Mouse (Mus musculus) naive thymus-derived CD4-positive, alpha-beta T cell, adult 2 months (primary cell): ENCODE results near the gene Cd200r1.
"Not testable (repeated sequence)": the region's sequence is repeated elsewhere in the genome, so short reads cannot be mapped to it uniquely, and the experiment has no call there.

ENCODE experiments used
- DNase-seq: peaks from one replicate; pipeline ENCODE4 v3.0.0-alpha.2; 2011; ENCODE audit warnings: low read depth

Cd200r1 gene

DNA sequence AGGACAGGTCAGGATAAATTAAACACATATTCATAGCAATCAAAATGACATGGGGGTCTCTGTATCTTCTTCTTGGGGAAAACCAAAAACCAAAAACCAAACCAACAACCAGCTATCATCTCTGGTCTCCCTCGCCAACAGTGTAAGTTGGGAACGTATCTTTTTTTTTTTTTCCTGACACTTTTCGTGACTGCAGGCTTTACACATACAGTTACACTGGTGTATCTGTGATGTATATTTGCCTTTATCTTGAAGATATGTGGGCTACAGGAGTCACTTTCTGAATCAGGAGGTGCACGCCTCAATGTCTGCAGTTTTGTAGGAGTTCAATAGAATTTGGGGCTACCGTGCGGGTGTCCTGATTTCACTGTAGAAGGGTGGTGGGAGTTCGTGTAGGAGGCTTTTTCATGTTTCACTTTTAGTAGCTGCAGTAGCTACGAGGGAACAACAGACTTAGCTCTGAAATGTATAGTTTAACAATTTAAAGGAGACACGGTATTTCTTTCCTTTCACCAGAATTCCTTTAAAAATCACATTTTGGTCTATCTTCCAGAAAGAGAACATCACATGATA, 870 bp downstream of the Cd200r1 start:
- peak; percentile 54 for DNase-seq

DNA sequence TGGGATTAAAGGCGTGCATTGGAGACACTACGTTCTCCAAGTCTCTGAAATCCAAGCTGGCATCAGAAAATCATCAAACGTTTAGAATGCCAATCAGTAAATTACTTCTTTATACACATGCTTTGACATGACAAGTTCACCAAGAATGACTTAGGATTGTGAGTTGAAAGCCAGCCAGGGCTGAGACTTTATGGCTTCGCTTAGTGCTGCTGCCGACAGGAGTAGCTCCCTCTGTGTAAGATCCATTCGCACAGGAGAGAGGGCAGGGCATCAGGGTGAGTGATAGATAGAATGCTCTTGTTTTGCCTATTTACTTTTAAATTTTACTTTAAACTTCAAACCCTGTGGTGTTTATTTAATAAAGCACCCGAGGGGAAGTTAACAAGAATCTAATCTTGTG, 2.0 kb downstream of the Cd200r1 start:
- no peak for DNase-seq

DNA sequence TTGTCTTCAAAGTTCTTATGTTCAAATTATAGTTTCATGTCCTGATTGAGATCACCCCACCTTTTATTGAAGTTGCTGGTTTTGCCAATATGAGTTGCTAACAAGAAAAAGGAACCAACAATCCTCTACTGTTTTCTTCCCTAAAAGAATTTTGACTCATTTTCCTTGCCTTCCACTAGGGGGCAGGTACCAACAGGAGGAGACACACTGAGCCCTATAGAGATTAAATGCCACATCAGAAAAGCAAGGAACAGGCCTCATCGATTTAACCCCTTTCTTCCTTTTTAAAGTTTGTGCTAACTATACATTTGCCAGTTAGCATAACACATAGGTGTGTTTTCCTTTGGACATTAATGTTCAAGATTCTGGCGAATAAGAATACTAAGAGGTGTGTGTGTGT, 2.4 kb downstream of the Cd200r1 start:
- peak; percentile 76 for DNase-seq

DNA sequence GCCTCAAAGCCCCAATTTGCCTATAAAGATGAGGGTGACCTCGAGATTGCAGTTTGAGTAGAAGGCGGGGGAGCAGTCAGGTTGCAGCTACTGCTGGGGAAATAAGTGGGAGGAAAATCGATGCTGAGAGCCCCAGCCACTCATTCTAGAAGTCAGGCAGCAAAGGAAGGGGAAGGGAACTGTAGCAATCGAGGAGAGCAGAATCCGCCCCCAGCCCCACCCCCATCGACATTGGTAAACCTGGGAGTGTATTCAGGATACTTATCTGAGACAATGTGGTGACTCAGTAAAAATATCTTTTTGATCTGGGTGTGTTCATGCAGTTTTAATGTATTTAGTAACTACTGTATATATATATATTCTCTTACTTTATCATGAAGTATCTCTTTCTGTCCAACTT, 7.0 kb downstream of the Cd200r1 start:
- no peak for DNase-seq

DNA sequence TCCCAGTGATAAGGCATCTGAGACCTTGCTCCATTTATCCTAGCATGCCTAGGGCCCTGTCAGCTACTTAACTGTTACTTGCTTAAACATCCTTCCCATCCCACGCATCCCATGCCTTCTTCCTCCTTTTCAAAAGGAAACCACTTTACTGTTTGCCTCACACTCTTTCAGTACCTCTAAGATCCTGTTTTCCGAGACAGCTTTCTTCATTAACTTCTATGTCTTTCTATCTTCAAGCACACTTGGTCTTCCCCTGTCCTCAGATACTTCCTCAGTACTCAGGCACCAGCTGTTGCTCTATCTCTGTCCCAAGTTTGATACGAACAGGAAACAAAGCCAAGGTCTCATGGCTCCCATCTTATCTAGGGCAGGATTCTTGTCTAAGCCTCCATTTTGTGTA, 8.1 kb downstream of the Cd200r1 start:
- DNase-seq: no peak

DNA sequence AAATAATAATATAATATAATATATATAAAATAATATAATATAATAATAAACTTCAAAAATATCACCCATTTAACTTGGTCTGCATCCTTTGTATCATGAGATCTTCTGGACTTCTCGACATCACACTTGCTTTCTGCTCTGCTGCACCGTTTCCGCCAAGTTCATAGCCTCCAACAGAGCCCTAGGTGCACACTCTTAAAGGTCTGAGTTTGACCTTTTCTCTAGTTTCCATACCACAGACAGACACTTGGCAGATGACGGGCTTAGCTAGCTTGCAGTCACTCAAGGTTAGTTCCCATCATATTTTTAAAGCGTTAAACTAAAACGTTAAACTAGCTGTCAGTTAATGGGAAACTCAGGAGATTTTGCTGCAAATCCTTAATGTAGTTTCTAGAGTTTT, 8.7 kb downstream of the Cd200r1 start:
- no peak for DNase-seq

DNA sequence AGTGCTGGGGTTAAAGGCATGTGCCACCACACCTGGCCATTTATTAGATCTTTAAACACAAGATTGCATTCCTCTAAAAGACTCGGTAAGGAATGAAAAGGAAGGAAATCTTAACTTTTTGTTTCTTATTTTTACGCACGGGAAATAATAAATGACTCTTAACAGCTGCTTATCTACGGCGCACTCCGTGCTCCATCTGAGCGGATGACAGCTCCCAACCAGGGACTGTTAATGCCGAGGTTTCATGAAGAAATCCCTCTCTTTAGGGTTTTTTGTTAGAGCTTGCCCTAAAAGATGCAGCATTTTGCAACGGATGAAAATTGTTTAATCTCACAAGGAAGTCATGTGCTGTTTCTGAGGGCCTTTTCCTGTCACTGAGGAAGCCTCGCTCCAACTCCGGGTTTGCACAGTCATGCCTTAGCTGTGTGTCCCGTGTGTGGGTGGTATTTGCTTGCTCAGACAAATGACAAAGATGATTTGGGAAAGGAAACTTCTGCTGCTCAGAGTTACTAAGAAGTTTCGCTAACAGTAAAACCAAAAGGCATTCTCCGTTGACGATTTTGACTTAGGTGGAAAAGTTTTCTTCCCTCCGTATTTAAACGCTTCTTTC, 13.1 kb downstream of the Cd200r1 start:
- DNase-seq: peak; percentile 65

DNA sequence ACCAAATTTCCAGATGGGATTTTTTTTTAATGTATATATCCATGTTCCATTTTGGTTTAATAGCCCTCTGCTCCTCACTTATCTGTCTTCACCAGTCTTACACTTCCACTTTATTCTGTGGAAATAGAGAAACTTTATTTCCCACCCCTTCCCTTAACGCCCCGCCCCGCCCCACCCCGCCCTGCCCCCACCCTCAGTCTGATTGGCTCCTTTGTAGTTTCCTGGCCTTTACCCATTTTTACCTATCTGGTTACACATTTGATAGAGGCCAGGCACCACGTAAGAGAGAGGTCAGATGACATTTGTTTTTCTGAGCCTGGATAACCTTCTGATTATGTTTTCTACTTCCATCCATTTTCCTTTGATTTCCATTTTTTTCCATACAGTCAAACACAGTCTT, 14.0 kb downstream of the Cd200r1 start:
- no peak for DNase-seq

DNA sequence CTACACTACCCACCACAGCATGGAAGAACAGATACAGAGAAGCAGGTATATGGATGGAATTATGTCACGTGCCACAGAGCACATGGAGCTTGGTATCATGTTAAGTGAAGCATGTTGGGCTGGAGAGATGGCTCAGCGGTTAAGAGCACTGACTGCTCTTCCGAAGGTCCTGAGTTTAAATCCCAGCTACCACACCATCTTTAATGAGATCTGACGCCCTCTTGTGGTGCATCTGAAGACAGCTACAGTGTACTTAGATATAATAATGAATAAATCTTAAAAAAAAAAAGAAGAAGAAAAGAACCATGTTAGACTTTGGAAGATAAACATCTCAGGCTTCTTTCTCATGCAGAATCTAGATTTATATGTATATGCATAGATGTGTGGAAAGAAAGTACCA, 15.2 kb downstream of the Cd200r1 start:
- DNase-seq: no peak

DNA sequence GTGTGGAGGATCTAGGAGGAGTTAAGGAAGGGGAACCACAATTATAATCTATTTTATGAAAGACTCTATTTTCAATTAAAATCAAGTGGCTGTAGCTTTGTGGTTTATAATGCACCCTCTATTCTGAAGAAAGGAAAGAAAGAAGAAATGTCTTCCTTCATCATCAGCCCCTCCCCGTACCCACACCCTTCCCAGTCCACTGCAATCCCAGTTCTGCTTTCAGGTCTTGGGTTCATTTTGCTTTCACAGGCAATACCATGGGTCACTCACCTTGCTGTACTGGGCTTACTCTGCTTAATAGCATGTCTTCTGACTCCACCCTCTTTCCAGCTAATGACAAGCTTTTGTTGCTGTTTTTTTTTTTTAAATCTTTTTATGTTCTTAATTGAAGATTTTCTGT, 21.4 kb downstream of the Cd200r1 start:
- no peak for DNase-seq

DNA sequence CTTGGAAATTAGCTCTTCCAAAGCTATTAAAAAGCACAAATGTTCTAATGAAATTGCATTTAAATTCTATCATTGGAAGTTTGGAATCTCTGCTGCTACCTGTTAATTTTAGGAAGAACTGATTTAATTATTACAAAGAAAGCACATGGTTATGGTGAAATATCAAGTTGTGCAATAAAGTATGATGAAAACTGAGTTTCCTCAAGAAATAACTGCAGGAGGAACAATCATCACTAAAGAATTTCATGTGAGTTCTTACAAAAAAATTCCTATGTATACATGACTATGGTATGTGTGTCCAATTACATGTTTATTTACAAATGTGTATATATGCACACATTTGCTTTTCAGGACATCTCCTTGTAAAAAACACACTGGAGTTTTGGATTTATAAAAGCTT, 28.9 kb downstream of the Cd200r1 start:
- no peak for DNase-seq

DNA sequence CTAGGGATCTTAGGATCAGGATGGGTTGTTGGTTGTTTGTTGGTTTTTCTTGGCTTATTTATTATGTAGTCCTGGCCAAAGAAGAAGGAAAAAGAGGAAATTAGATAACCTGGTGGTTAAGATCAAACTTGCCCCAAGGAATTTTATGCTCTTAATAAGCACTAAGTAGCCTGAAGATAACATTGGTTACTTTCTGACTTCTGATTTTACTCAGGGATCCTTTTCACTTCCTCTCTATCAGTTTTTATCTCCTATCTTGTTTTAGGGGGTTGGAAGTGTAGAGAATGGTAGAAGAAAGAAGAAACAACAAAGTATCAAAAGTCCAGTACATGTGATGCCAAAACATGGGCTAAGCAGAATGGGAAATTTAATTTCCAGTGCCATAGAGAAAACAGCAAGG, 40.4 kb downstream of the Cd200r1 start:
- no peak for DNase-seq

DNA sequence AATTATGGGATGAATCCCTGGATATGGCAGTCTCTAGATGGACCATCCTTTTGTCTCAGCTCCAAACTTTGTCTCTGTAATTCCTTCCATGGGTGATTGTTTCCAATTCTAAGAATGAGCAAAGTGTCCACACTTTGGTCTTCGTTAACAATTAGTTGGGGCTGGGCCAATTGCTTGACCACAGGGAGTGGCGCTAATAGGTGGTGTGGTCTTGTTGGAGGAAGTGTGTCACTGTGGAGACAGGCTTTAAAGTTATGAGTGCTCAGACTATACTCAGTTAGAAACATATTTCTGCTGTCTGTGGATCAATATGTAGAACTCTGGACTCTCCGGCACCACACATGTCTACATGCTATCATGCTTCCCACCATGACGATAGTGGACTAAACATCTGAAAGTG, 44.7 kb downstream of the Cd200r1 start:
- not testable (repeated sequence) for DNase-seq

DNA sequence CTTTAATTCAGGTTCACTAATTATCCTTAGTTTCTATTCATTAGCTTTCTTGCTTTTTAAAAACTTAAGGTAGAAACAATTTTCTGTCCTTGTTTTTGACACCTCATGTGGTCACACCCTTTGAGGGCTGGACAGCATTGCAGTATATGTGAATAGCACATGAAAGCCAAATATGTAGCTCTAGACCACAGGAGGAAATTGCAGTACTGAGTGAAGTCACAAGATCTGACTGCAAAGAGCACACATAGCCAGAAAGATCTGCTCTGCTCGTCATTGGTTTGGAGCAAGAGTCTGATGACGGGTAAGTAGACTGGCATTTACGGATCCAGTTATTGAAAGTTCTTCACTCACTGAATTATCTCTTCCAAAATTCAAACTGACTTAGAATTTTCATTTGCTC, 46.0 kb downstream of the Cd200r1 start, which contains the start of gene Cd200r4:
TSS of gene Cd200r4 (plus strand) at position 190 of the 400 bp plus-strand sequence.
- DNase-seq: peak; percentile 46

DNA sequence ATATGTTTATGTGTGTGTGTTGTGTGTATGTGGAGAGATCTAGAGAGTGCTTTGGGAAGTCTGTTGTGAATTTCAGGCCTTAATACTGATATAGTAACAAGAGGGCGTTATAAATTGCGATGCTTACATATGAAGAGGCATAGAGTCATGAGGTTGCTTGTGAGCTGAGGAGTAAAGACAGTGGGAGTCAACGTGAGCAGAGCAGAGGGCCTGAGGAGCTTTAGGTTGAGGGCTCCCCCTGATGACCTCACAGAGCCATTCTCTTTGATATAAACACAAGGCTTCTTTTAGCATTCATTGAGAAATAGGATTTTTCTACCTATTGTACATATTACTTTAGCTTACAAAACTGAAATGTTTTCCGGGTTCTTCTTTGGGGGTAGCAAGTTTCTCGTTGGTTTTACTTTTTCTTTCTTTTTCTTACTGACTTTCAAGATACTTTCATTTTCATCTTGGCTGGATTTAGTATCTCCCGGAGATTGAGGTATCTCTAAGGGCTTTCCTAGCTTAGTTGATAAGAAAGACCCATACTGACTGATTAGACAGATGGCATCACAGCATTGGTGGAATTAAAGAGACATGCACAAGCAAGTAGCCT, 47.0 kb downstream of the Cd200r1 start:
- DNase-seq: peak; percentile 36

DNA sequence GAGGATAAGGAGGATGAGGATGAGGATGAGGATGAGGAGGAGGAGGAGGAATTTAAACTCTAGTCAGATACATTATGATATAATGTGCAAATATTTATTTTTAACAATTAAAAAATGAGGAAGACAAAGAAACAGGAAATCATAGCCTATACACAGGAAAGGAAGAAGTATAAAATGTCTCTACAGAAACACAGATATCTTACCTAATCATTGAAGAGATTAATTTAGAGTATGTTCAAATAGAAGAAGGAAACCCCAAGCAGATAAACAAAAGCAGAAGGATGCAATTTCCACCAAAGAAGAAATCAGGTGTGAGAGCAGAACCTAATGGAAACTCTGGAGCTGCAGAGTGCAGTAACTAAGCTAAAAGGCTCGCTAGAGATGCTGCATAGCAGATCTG, 52.5 kb downstream of the Cd200r1 start:
- DNase-seq: no peak

DNA sequence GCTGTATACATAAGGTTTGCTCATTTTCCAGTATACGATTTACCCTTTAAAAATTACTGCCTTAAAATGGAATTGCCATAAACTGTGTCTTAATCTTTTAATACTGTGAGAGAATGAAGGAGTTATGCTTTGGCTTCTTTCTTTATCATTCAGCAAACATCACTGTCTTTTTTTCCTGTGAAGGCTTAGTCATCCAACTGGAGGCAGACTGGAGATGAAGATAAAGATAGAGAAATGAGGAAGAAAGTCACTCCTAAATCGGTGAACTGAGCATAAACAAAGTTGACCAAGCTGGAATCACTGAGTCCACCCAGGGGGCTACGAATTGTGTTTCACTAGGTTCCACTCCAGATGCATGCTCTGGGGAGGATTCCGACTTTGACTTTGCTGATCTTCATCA, 55.0 kb downstream of the Cd200r1 start:
- DNase-seq: no peak

DNA sequence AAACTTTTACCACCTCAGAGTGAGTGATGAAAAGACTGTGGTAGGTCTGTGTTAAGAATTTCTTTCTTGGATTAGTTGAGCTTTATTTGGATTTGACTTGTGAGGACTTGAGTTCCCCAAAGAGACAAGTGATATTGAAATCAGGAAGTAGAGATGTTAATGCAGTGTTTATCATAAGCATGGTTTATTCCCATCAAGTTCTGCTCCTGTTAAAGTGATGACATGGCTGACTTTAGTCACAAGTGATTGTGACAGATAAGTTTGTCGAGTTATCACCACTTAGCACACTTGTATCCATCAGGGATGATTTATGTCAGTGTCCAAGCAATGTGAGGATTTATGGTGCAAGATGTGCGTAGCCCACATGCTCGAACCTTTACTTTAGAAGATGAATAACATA, 66.8 kb downstream of the Cd200r1 start:
- DNase-seq: no peak

DNA sequence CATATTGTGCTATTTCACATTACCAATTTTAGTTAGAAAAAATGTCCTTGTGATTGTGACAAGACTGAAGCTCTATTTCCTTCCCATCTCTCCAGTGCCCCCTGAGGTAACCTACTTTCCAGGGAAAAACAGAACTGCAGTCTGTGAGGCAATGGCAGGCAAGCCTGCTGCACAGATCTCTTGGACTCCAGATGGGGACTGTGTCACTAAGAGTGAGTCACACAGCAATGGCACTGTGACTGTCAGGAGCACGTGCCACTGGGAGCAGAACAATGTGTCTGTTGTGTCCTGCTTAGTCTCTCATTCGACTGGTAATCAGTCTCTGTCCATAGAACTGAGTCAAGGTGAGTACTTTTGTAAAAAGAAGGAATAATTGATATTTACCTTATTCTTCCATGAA, 67.7 kb downstream of the Cd200r1 start:
- DNase-seq: not testable (repeated sequence)
